Comparison of ENCODE assay signal across 9 mouse cellular contexts in the genomic region with DNA sequence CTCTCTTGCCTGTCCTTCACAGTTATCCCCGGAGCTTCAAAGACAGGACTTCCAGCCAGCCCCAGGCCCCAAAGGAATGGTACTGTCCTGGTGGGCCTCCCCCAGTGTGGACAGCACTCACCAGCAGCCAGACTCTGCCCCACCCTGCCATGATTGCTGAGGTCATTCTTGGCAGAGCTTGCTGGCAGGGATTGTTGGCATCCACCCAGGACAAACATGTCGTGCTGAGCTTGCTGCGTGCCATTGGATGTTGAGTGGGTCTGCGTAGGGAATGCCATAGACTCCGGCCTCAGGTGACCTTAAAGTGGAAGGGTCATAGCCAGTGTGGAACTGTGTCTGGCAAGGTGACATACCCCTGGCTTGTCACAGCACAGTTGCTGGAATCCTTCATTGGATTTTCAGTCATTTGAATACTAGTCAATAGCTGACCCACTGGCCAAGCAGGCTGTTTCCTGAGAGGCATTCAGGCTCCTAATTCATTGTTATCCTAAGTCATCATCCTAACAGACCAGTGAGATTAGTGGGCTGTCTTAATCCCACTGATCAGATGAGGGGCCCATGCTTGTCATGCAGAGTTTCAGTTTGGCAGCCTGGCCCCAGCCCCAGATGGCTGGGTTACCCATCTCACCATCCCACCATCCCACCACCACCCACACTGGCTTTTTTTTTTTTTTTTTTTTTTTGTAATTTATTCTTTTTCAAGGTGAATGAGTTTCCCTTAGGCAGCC. TPM values are rescaled to one million over a fixed set of nuclear protein-coding genes. Genes with fewer than 3 reads are reported as not detected.
DNase-seq lines count a peak whose midpoint lies in the region; ATAC-seq and TF ChIP-seq lines count a peak whose summit lies in the region.
"Had no signal": no experiment of that assay in that cellular context is flagged by ENCODE, and none has a peak within 500 bp of the region (broad histone marks: within the 10 kb centered on the region; RNA-seq: fewer than 3 reads in every experiment).

No protein-coding gene starts in this region.

- H3K27me3 ChIP-seq in heart, adult 2 months (ENCODE audit: control insufficient read depth, insufficient read depth, low read length) = no peaks in the 10 kb centered on the region
- H3K27me3 ChIP-seq in kidney, embryonic 14.5 days (ENCODE audit: control insufficient read depth, insufficient read depth, low read length) = no peaks in the 10 kb centered on the region
- H3K27me3 ChIP-seq in limb, embryonic 10.5 days (ENCODE audit: low read depth, poor library complexity, severe bottlenecking) = no peaks in the 10 kb centered on the region
- H3K27me3 ChIP-seq in midbrain, postnatal 0 days (ENCODE audit: insufficient read depth, low read length) = no peaks in the 10 kb centered on the region

- no peaks in the 10 kb centered on the region for H3K36me3 ChIP-seq in heart, adult 2 months (ENCODE audit: control insufficient read depth, insufficient read depth, low read length)
- H3K36me3 ChIP-seq in kidney, embryonic 14.5 days (ENCODE audit: control insufficient read depth, insufficient read depth, low read length) = no peaks in the 10 kb centered on the region
- no peaks in the 10 kb centered on the region for H3K36me3 ChIP-seq in limb, embryonic 10.5 days
- no peaks in the 10 kb centered on the region for H3K36me3 ChIP-seq in midbrain, postnatal 0 days (ENCODE audit: insufficient read depth, low read length)

- no peak overlapping the region for H3K9ac ChIP-seq in heart, adult 2 months (ENCODE audit: low read depth, low read length)
- H3K9ac ChIP-seq in kidney, embryonic 14.5 days (ENCODE audit: low read depth, low read length) = no peak overlapping the region
- no peak overlapping the region for H3K9ac ChIP-seq in midbrain, postnatal 0 days (replicated peaks; ENCODE audit: low read length, poor library complexity, severe bottlenecking)

- intact Hi-C loops in heart, adult 2 months (cut with DNase I) = no loop called here

- WGBS in heart, adult 2 months = 2% methylated on average over 5 of the region's 5 CpGs
- 54% methylated on average over 5 of the region's 5 CpGs for WGBS in kidney, embryonic 14.5 days
- 88% methylated on average over 5 of the region's 5 CpGs for WGBS in limb, embryonic 10.5 days
- WGBS in midbrain, postnatal 0 days = 53% methylated on average over 5 of the region's 5 CpGs

- TF ChIP-seq POLR2A in heart, adult 2 months (IDR thresholded peaks at IDR 0.05; ENCODE audit: insufficient read depth, low read depth, low read length) = no peak

- H3K79me2 ChIP-seq in heart, adult 2 months (replicated peaks; ENCODE audit: control insufficient read depth, insufficient read depth, low read length) = no peaks in the 10 kb centered on the region

- H3K4me3 ChIP-seq in heart, adult 2 months = no peak overlapping the region
- H3K4me3 ChIP-seq in kidney, embryonic 14.5 days (ENCODE audit: low read length) = no peak overlapping the region
- H3K4me3 ChIP-seq in limb, embryonic 10.5 days = no peak overlapping the region
- H3K4me3 ChIP-seq in midbrain, postnatal 0 days (ENCODE audit: low read depth, low read length) = no peak overlapping the region

- 0 out of 2 replicates have a peak, but pooled peaks have one; percentile 26 for ATAC-seq in kidney, embryonic 14.5 days (ENCODE audit: low FRiP score, low TSS enrichment)
- 0 out of 2 replicates have a peak, but pooled peaks have one; percentile 44 for ATAC-seq in midbrain, postnatal 0 days (ENCODE audit: low FRiP score)
- no peak for ATAC-seq in erythroblast, adult 5-6 weeks (replicated peaks; ENCODE audit: low FRiP score, poor library complexity, severe bottlenecking)

- no peaks in the 10 kb centered on the region for H3K9me3 ChIP-seq in kidney, embryonic 14.5 days (ENCODE audit: control insufficient read depth, low read length)
- H3K9me3 ChIP-seq in limb, embryonic 10.5 days (replicated peaks) = no peaks in the 10 kb centered on the region
- no peaks in the 10 kb centered on the region for H3K9me3 ChIP-seq in midbrain, postnatal 0 days (ENCODE audit: low read length)

- H3K27ac ChIP-seq in heart, adult 2 months = peak overlapping the region; percentile 68
- no peak overlapping the region for H3K27ac ChIP-seq in kidney, embryonic 14.5 days (ENCODE audit: low read depth, low read length)
- peak overlapping the region; percentile 63 for H3K27ac ChIP-seq in limb, embryonic 10.5 days
- H3K27ac ChIP-seq in midbrain, postnatal 0 days (ENCODE audit: low read depth, low read length) = no peak overlapping the region

- peaks cover 15% of the 10 kb centered on the region for H3K4me1 ChIP-seq in heart, adult 2 months (ENCODE audit: control insufficient read depth, insufficient read depth, low read length)
- H3K4me1 ChIP-seq in kidney, embryonic 14.5 days (ENCODE audit: control insufficient read depth, insufficient read depth, low read length) = peaks cover 11% of the 10 kb centered on the region
- H3K4me1 ChIP-seq in limb, embryonic 10.5 days = peaks cover 51% of the 10 kb centered on the region
- H3K4me1 ChIP-seq in midbrain, postnatal 0 days (ENCODE audit: insufficient read depth, low read length) = no peaks in the 10 kb centered on the region

- peak; percentile 75 to 77 for DNase-seq in adrenal gland, adult 18-20 months (ENCODE audit: low spot score in 2 of 2)
- DNase-seq in cerebellum, postnatal 36 days = peak; percentile 86 to 90
- DNase-seq in heart, adult 2 months = peak; percentile 89 to 92
- DNase-seq in limb, embryonic 10.5 days (ENCODE audit: low spot score) = no peak
- DNase-seq in midbrain, postnatal 0 days (ENCODE audit: low spot score) = peak; percentile 77
- no peak for DNase-seq in embryo, embryonic 10.5 days (ENCODE audit: low spot score)

- no peak for TF ChIP-seq CTCF in heart, adult 2 months (IDR thresholded peaks at IDR 0.05)
- no peak for TF ChIP-seq CTCF in midbrain, postnatal 0 days (IDR thresholded peaks at IDR 0.05)

- H3K4me2 ChIP-seq in kidney, embryonic 14.5 days (replicated peaks; ENCODE audit: low read depth, low read length) = no peak overlapping the region
- H3K4me2 ChIP-seq in midbrain, postnatal 0 days (ENCODE audit: low read depth, low read length, poor library complexity, severe bottlenecking) = no peak overlapping the region

- peak; percentile 97 for TF ChIP-seq EP300 in heart, adult 2 months (IDR thresholded peaks at IDR 0.05; ENCODE audit: insufficient read depth, low read depth, low read length)

RNA-seq across cellular contexts. Expression of a gene that starts 42.0 kb away (rescaled TPM):
- total RNA-seq in adrenal gland, adult 18-20 months (2021) = 10 to 100 TPM; 31.8 to 79.5 TPM
- total RNA-seq in heart, adult 2 months (2021) = 100 to 1,000 TPM; 102 to 117 TPM
- 85.7 and 91.1 TPM in 2 replicates for polyA plus RNA-seq in heart, adult 2 months (2012; rRNA removed)
- polyA plus RNA-seq in kidney, embryonic 14.5 days (2014; fragmentation: Nextera tagmentation; extraction: Ambion mirVana) = 2.0 and 3.0 TPM in 2 replicates
- polyA plus RNA-seq in limb, embryonic 10.5 days (2016; fragmentation: Nextera tagmentation; extraction: Ambion mirVana) = 3.0 and 5.1 TPM in 2 replicates
- total RNA-seq in midbrain, postnatal 0 days (2014; rRNA removed) = 23.5 and 31.8 TPM in 2 replicates
- polyA plus RNA-seq in midbrain, postnatal 0 days (2015; fragmentation: Nextera tagmentation; extraction: Ambion mirVana) = 32.9 and 33.3 TPM in 2 replicates
- not detected in 2 replicates for total RNA-seq in erythroblast, adult 5-6 weeks (2015; ENCODE audit: low replicate concordance)
- total RNA-seq in erythroblast, adult 5-6 weeks (2017; ENCODE audit: low replicate concordance) = not detected in 2 replicates

RNA-seq across cellular contexts. Expression of a gene that starts 53.9 kb away (rescaled TPM):
- not detected for total RNA-seq in adrenal gland, adult 18-20 months (2021)
- total RNA-seq in heart, adult 2 months (2021) = not detected
- 0.03 and 0.04 TPM in 2 replicates for polyA plus RNA-seq in heart, adult 2 months (2012; rRNA removed)
- not detected in 2 replicates for polyA plus RNA-seq in kidney, embryonic 14.5 days (2014; fragmentation: Nextera tagmentation; extraction: Ambion mirVana)
- not detected in 2 replicates for polyA plus RNA-seq in limb, embryonic 10.5 days (2016; fragmentation: Nextera tagmentation; extraction: Ambion mirVana)
- 0.05 TPM in 1 of 2 replicates, not detected in the other for total RNA-seq in midbrain, postnatal 0 days (2014; rRNA removed)
- 0.14 and 0.16 TPM in 2 replicates for polyA plus RNA-seq in midbrain, postnatal 0 days (2015; fragmentation: Nextera tagmentation; extraction: Ambion mirVana)
- not detected in 2 replicates for total RNA-seq in erythroblast, adult 5-6 weeks (2015; ENCODE audit: low replicate concordance)
- total RNA-seq in erythroblast, adult 5-6 weeks (2017; ENCODE audit: low replicate concordance) = not detected in 2 replicates
- total RNA-seq: layer of hippocampus, adult 18-20 months had no signal

Comparison
In these comparisons a context has a peak if more than half of its experiments do, and no peak if none do; other contexts are left out.
1. DNase-seq: peak in adrenal gland, adult 18-20 months (2 of 2), cerebellum, postnatal 36 days (2 of 2), heart, adult 2 months (2 of 2) and midbrain, postnatal 0 days (single experiment); none in limb, embryonic 10.5 days (single experiment) and embryo, embryonic 10.5 days (single experiment).
2. H3K27ac ChIP-seq: peak in heart, adult 2 months (single experiment) and limb, embryonic 10.5 days (single experiment); none in kidney, embryonic 14.5 days (single experiment) and midbrain, postnatal 0 days (single experiment).
3. RNA of a gene that starts 42.0 kb away (total RNA-seq): 102 to 117 TPM in heart, adult 2 months, 31.8 to 79.5 TPM in adrenal gland, adult 18-20 months and 23.5 to 31.8 TPM in midbrain, postnatal 0 days; not detected in erythroblast, adult 5-6 weeks; every median in the first group is over 10 times any median in the second.